Mouse (Mus musculus) small intestine, adult 2 months (tissue): ENCODE data around the gene Rps11. TPM values are rescaled to one million over a fixed set of nuclear protein-coding genes. Genes with fewer than 3 reads are reported as not detected.
A peak's percentile ranks its signal among the peaks of the same experiment; 100 is the strongest.

Source experiments
- H3K27ac ChIP-seq: fragments of 200-500 bp; 2 replicates; pipeline ENCODE4 v1.5.1; 2012; ENCODE audit warnings: low read depth, low read length, control low read depth, inconsistent platforms; ENCODE audit not compliant: insufficient read depth
- H3K27me3 ChIP-seq: fragments of 200-500 bp; 2 replicates; pipeline ENCODE4 v1.6.1; 2012; ENCODE audit warnings: mild to moderate bottlenecking, moderate library complexity, low read length, inconsistent platforms; ENCODE audit not compliant: control insufficient read depth, insufficient read depth
- H3K36me3 ChIP-seq: fragments of 200-500 bp; 2 replicates; pipeline ENCODE4 v1.6.1; 2012; ENCODE audit warnings: mild to moderate bottlenecking, low read length, control low read depth, inconsistent platforms; ENCODE audit not compliant: control insufficient read depth, insufficient read depth
- H3K4me1 ChIP-seq: fragments of 200-500 bp; 2 replicates; pipeline ENCODE4 v1.6.1; 2012; ENCODE audit warnings: low read length, inconsistent platforms, mixed read lengths; ENCODE audit not compliant: control insufficient read depth, insufficient read depth, insufficient read length
- H3K4me3 ChIP-seq: fragments of 200-500 bp; 2 replicates; pipeline ENCODE4 v1.5.1; 2012; ENCODE audit warnings: low read depth, mild to moderate bottlenecking, control low read depth, inconsistent platforms, low read length, moderate library complexity
- CTCF ChIP-seq: fragments of 200-500 bp; IDR thresholded peaks from 2 replicates; pipeline ENCODE4 v1.5.1; 2012; ENCODE audit warnings: low read depth, mild to moderate bottlenecking, control low read depth, inconsistent platforms, low read length, moderate library complexity, mixed read lengths; ENCODE audit not compliant: insufficient replicate concordance, insufficient read length; ENCODE audit errors: extremely low read depth
- POLR2A ChIP-seq: fragments of 200-500 bp; IDR thresholded peaks from 2 replicates; pipeline ENCODE4 v1.6.1; 2012; ENCODE audit warnings: low read depth, mild to moderate bottlenecking, control low read depth, inconsistent platforms, low read length, moderate library complexity
- WGBS: fragments of 180-500 bp; shearing (Covaris S2); methylation state at CpG from one replicate; pipeline ENCODE4 v1.1.7; 2018; 5-methylcytosine and 5-hydroxymethylcytosine counted together
- polyA plus RNA-seq: library from polyadenylated mRNA; depleted of rRNA; stranded (reverse); fragments of >200 nt; gene quantifications from 2 replicates; pipeline ENCODE4 v1.2.3, GENCODE M21; 2012

The Rps11 gene
- polyA plus RNA-seq, 1 experiment, result 207 TPM

DNA sequence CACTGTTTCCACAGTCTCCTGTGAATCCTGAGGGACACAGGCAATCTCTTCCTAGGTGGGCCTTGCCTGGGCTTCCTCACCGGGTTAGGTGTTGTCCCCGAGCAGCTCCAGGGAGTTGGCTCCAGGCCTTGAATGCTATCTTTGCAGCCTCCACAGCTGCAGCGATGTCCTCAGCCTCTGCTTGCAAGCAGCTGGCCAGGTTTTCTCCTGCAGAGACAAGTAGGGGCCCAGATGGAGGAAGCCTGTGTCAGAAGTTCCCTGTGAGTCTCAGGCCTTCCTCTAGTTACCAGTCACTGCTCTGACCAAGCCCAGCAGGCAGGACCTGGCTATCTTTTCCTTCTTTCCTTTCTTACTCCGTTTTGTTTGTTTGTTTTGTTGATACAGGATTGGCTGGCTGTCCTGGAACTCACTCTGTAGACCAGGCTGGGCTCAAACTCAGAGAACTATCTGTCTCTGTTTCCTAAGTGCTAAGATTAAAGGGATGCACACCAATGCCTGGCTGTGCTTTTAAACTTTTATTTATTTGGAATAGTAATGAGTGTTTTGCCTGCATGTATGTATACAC is 24.4 kb upstream of the Rps11 start:
- 0 out of 2 replicates have a peak overlapping the region, but pooled peaks have one; percentile 28 for H3K27ac ChIP-seq
- TF ChIP-seq CTCF (no peak), POLR2A (no peak)
- peaks cover 3% of the 10 kb centered on the region; the same call in 1 of the 2 replicates for H3K4me1 ChIP-seq
- H3K27me3 ChIP-seq, result no peaks in the 10 kb centered on the region
- WGBS, result 59% methylated on average over 4 of the region's 4 CpGs
- peaks cover 43% of the 10 kb centered on the region for H3K36me3 ChIP-seq
- H3K4me3 ChIP-seq, result no peak overlapping the region

DNA sequence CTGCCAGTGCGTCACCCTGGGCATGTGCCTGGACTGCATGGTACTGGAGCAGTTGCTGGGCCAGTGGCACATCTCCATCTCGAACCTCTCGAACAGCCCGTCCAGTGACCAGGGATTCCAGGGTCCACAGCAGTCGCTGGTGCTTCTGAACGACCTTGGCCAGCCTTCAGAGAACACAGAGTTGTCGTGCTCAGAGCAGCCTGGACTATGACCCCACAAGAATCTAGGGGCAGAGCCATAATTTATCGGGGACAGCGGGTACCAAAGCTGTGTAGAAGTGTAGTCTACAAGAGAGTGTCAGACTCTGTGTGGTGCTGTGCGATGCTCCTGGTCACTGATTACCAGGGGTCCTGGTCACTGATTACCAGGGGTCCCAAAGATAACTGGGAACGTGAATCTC is 23.7 kb upstream of the Rps11 start:
- Histone ChIP-seq H3K4me3 (no peak overlapping the region), H3K4me1 (peaks cover 3% of the 10 kb centered on the region; the same call in 1 of the 2 replicates), H3K27me3 (no peaks in the 10 kb centered on the region), H3K36me3 (peaks cover 50% of the 10 kb centered on the region), H3K27ac (no peak overlapping the region)
- TF ChIP-seq POLR2A (no peak), CTCF (no peak)
- 76% methylated on average over 11 of the region's 11 CpGs for WGBS

- no peaks in the 10 kb centered on the region for H3K27me3 ChIP-seq
- H3K4me3 ChIP-seq, result no peak overlapping the region
- no peak overlapping the region for H3K27ac ChIP-seq
- H3K4me1 ChIP-seq, result peaks cover 3% of the 10 kb centered on the region; the same call in 1 of the 2 replicates
- TF ChIP-seq CTCF, result no peak
- TF ChIP-seq POLR2A, result no peak
- H3K36me3 ChIP-seq, result peaks cover 53% of the 10 kb centered on the region
- 95% methylated on average over 11 of the region's 11 CpGs for WGBS
Observed at GRCm38 (mm10) chr7:45147267-45147666, 23.0 kb upstream of the Rps11 start.

DNA sequence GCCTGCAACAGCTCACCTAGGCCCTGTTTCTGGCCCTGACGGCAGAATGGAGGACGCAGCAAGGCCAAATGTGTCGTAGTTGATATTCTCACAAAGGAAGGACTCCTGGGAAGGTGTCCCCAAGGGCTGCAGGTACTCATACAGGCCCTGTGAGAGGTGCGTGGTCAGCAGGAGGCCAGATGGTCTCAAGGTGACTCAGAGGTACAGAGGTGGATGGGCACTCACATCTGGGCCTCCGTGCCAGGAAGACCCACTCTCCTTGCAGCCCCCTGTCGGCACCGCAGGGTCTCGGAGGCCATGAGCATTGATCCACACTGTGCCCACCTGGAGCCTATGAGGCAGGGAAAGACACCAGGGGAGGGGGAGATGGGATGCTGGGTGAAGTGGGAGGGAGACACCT is 21.2 kb upstream of the Rps11 start:
- H3K4me3 ChIP-seq, result no peak overlapping the region
- WGBS, result 97% methylated on average over 8 of the region's 8 CpGs
- no peak overlapping the region for H3K27ac ChIP-seq
- peaks cover 61% of the 10 kb centered on the region for H3K36me3 ChIP-seq
- TF ChIP-seq POLR2A, result no peak
- no peak for TF ChIP-seq CTCF
- H3K4me1 ChIP-seq, result no peaks in the 10 kb centered on the region
- no peaks in the 10 kb centered on the region for H3K27me3 ChIP-seq

- no peaks in the 10 kb centered on the region for H3K4me1 ChIP-seq
- WGBS, result 88% methylated on average over 13 of the region's 13 CpGs
- H3K27ac ChIP-seq, result no peak overlapping the region
- no peak overlapping the region for H3K4me3 ChIP-seq
- H3K36me3 ChIP-seq, result peaks cover 61% of the 10 kb centered on the region
- TF ChIP-seq CTCF (no peak), POLR2A (no peak)
- H3K27me3 ChIP-seq, result no peaks in the 10 kb centered on the region
Observed at GRCm38 (mm10) chr7:45144368-45145174, 20.3 kb upstream of the Rps11 start.

- TF ChIP-seq POLR2A (no peak), CTCF (no peak)
- no peak overlapping the region for H3K27ac ChIP-seq
- H3K36me3 ChIP-seq, result peaks cover 49% of the 10 kb centered on the region
- H3K4me3 ChIP-seq, result no peak overlapping the region
- WGBS, result 90% methylated on average over 5 of the region's 5 CpGs
- H3K4me1 ChIP-seq, result no peaks in the 10 kb centered on the region
- no peaks in the 10 kb centered on the region for H3K27me3 ChIP-seq
Observed at GRCm38 (mm10) chr7:45141914-45142313, 17.7 kb upstream of the Rps11 start.

- Histone ChIP-seq H3K4me1 (no peaks in the 10 kb centered on the region), H3K36me3 (peaks cover 43% of the 10 kb centered on the region), H3K27me3 (no peaks in the 10 kb centered on the region), H3K27ac (no peak overlapping the region), H3K4me3 (no peak overlapping the region)
- 87% methylated on average over 3 of the region's 3 CpGs for WGBS
- TF ChIP-seq POLR2A (no peak), CTCF (no peak)
Observed at GRCm38 (mm10) chr7:45141319-45141718, 17.1 kb upstream of the Rps11 start.
